Mouse (Mus musculus) hindbrain, embryonic 15.5 days (tissue): ENCODE measurements around the gene Ggt5. TPM values are rescaled to one million over a fixed set of nuclear protein-coding genes. Genes with fewer than 3 reads are reported as not detected.
"Not testable (repeated sequence)": the region's sequence is repeated elsewhere in the genome, so short reads cannot be mapped to it uniquely, and the experiment has no call there.

Experiments used
- ATAC-seq: fragments of 200-750 bp; cut with Nextera tagmentation; 2 replicates; pipeline ENCODE4 v1.8.0; 2017; ENCODE audit warnings: low read depth, moderate number of reproducible peaks, moderate TSS enrichment; ENCODE audit not compliant: low FRiP score
- H3K27ac ChIP-seq: fragments of 300-500 bp; sonication (generic); replicated peaks from 2 replicates; pipeline ENCODE4 v1.5.1; 2015; ENCODE audit warnings: mild to moderate bottlenecking, inconsistent platforms
- H3K27me3 ChIP-seq: fragments of 300-500 bp; sonication (generic); 2 replicates; pipeline ENCODE4 v1.6.1; 2015; ENCODE audit warnings: control low read depth, inconsistent platforms
- H3K36me3 ChIP-seq: fragments of 300-500 bp; sonication (generic); 2 replicates; pipeline ENCODE4 v1.6.1; 2015; ENCODE audit warnings: control low read depth, inconsistent platforms
- H3K4me1 ChIP-seq: fragments of 300-500 bp; sonication (generic); replicated peaks from 2 replicates; pipeline ENCODE4 v1.6.1; 2015; ENCODE audit warnings: control low read depth, inconsistent platforms
- H3K4me2 ChIP-seq: fragments of 300-500 bp; sonication (generic); 2 replicates; pipeline ENCODE4 v1.6.1; 2015; ENCODE audit warnings: moderate library complexity, mild to moderate bottlenecking, inconsistent platforms
- H3K4me3 ChIP-seq: fragments of 300-500 bp; sonication (generic); 2 replicates; pipeline ENCODE4 v1.5.1; 2015; ENCODE audit warnings: mild to moderate bottlenecking, inconsistent platforms
- H3K9ac ChIP-seq: fragments of 300-500 bp; sonication (generic); 2 replicates; pipeline ENCODE4 v1.6.1; 2015; ENCODE audit warnings: inconsistent platforms
- H3K9me3 ChIP-seq: fragments of 300-500 bp; sonication (generic); 2 replicates; pipeline ENCODE4 v1.6.1; 2016; ENCODE audit warnings: control low read depth, inconsistent platforms
- WGBS: fragments of 180-500 bp; shearing (Covaris S2); methylation state at CpG from one replicate; pipeline ENCODE4 v1.1.7; 2015; 5-methylcytosine and 5-hydroxymethylcytosine counted together
- polyA plus RNA-seq: library from polyadenylated mRNA; unstranded; fragments of >200 nt; fragmentation: Nextera tagmentation; extraction: Ambion mirVana; gene quantifications from 2 replicates; pipeline ENCODE4 v1.2.1, GENCODE M21; 2015

The Ggt5 gene
- polyA plus RNA-seq, 1 experiment from 2014 or later = 4.5 TPM

DNA sequence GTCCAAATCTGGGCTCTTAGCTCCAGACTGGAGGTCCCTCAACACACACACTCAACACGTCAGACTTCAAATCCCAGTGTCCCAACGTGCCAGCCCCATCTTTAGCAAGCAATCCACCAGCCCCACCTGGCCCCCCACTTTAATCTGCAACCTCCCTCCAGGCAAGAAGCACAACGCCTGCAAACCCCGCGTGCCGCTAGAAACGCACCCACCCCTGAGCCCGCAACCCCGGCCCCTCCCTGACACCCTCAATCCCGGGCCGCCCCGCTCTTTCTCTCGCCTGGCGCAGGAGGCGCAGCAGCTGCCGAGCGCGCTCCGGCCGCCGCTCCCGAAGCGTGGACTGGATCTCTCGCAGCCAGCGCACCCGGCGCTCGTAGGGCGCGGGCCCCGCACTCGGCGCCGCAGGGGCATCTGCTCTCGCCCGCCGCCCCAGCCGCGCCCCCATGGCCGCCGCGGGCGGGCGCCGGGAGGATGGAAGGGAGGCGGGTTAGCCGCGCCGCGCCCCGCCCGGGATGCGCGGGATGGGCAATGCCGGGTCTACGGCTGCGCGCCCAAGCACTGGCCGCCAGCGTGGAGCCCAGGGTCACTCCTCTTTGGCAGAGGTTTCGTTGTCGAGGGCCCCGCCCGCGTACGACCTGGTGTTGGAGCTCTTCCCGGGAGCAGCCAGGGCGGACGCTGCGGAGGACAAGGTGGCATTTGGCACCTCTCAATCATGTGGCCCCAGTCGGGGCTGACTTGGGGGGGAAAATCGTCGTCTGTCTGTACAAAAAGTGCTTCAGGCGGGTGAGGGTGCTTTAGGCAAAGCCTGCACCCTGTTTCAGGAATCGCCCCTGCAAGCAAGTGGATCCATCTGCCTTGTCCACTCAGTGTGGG, 29.2 kb upstream of the Ggt5 start, which contains the start of gene Lrrc75b:
Gene Lrrc75b (minus strand): TSS at position 655 of the 873 bp plus-strand sequence.
- peak; percentile 40 for ATAC-seq
- H3K27me3 ChIP-seq = no peaks in the 10 kb centered on the region
- peaks cover 54% of the 10 kb centered on the region for H3K4me1 ChIP-seq
- peak within 1 kb of the TSS; percentile 97 for H3K27ac ChIP-seq
- peaks cover 18% of the 10 kb centered on the region for H3K36me3 ChIP-seq
- WGBS = under 1% methylated on average over 75 of the region's 75 CpGs
- H3K4me2 ChIP-seq = peak within 1 kb of the TSS; percentile 82
- H3K9me3 ChIP-seq = no peaks in the 10 kb centered on the region
- H3K4me3 ChIP-seq = peak within 1 kb of the TSS; percentile 60
- H3K9ac ChIP-seq = peak within 1 kb of the TSS; percentile 75

DNA sequence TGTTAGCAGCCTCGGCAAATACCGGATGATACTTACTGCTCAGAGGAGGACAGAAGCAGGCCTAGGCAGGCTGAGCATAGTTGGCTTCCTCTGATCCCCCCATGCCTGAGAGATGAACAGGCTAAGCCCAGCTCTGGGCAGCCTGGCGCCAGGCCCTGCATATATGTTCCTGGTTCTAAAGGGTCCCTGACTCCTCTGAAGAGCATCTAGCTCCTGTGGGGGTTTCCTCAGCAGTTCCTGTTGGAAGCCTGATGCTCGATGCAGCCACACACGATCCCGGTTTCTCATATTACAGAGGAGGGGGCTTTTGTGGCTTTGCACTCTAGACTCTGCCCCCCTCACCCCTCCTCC, 28.6 kb upstream of the Ggt5 start:
- peak; percentile 40 for ATAC-seq
- peak overlapping the region; percentile 82 for H3K4me2 ChIP-seq
- 9% methylated on average over 6 of the region's 6 CpGs for WGBS
- peak overlapping the region; percentile 75 for H3K9ac ChIP-seq
- H3K27me3 ChIP-seq = no peaks in the 10 kb centered on the region
- peak overlapping the region; percentile 97 for H3K27ac ChIP-seq
- peaks cover 53% of the 10 kb centered on the region for H3K4me1 ChIP-seq
- H3K9me3 ChIP-seq = no peaks in the 10 kb centered on the region
- H3K4me3 ChIP-seq = peak overlapping the region; percentile 60
- peaks cover 12% of the 10 kb centered on the region; the same call in 1 of the 2 replicates for H3K36me3 ChIP-seq

DNA sequence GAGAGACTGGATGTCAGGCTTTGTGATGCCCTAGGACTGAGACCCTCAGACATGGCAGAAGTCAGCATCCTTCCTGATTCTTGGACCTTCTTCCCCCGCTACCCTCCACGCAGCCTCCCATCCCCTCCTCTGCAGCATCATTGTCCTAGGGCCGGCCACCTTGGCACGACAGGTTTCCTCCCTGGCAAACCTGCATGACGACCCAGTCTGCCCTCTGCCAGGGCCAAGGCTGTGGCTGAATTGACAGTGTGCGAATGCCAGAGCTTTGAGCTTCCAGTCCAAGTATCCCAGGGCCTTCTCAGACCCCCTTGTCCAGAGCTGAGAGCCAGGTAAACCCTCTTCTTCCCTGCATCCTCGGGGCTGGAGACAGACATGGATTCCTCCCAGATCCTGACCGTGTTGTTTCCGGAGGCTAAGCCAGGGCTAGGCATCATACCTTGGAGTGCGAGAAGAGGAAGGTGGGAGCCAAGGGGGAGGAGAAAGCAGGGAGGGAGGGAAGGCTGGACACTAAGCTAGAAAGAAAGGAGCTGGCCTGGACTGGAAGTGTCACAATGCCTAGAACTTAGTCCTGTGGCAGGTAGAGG, 28.0 kb upstream of the Ggt5 start, which contains the start of gene Ggt1:
Gene Ggt1 (plus strand): TSS at position 534 of the 584 bp plus-strand sequence.
- no peak for ATAC-seq
- no peaks in the 10 kb centered on the region for H3K9me3 ChIP-seq
- H3K4me2 ChIP-seq = peak within 1 kb of the TSS; percentile 82
- peaks cover 7% of the 10 kb centered on the region; the same call in 1 of the 2 replicates for H3K36me3 ChIP-seq
- peak within 1 kb of the TSS; percentile 75 for H3K9ac ChIP-seq
- peak within 1 kb of the TSS; percentile 60 for H3K4me3 ChIP-seq
- 51% methylated on average over 10 of the region's 10 CpGs for WGBS
- peak within 1 kb of the TSS; percentile 97 for H3K27ac ChIP-seq
- H3K4me1 ChIP-seq = peaks cover 47% of the 10 kb centered on the region
- no peaks in the 10 kb centered on the region for H3K27me3 ChIP-seq

- no peaks in the 10 kb centered on the region for H3K36me3 ChIP-seq
- no peak overlapping the region for H3K4me2 ChIP-seq
- H3K27me3 ChIP-seq = no peaks in the 10 kb centered on the region
- no peaks in the 10 kb centered on the region for H3K9me3 ChIP-seq
- H3K9ac ChIP-seq = no peak overlapping the region
- no peak for ATAC-seq
- H3K27ac ChIP-seq = no peak overlapping the region
- no peak overlapping the region for H3K4me3 ChIP-seq
- peaks cover 32% of the 10 kb centered on the region for H3K4me1 ChIP-seq
- 85% methylated on average over 8 of the region's 8 CpGs for WGBS
Measured at GRCm38 (mm10) chr10:75562596-75562995, 26.5 kb upstream of the Ggt5 start.

- Histone ChIP-seq H3K9ac (no peak overlapping the region), H3K4me3 (no peak overlapping the region), H3K27ac (no peak overlapping the region), H3K27me3 (no peaks in the 10 kb centered on the region), H3K4me2 (no peak overlapping the region), H3K9me3 (no peaks in the 10 kb centered on the region), H3K4me1 (peaks cover 14% of the 10 kb centered on the region), H3K36me3 (no peaks in the 10 kb centered on the region)
- ATAC-seq = no peak
- WGBS = 85% methylated on average over 12 of the region's 12 CpGs
Measured at GRCm38 (mm10) chr10:75564687-75565265, 24.4 kb upstream of the Ggt5 start.

DNA sequence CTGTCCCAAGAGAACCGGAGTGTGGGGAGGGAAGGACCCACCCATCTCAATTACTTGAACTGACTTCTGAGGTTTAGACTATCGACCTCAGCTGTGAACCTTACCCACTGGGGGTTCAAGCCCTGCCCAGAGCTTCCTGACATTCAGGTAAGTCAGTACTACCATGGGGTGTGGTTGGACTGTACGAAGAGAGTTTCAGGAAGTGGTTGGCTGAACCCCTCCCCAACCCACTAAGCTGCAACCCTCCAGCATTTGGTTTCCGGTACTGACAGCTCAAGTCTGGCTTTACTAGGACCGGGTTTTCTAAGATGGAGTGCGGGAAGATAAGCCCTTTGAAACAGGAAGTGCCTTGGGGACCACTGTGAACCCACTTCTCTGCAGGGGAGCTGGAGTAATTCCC, 23.7 kb upstream of the Ggt5 start:
- no peak for ATAC-seq
- Histone ChIP-seq H3K4me3 (no peak overlapping the region), H3K27ac (no peak overlapping the region), H3K4me2 (no peak overlapping the region), H3K4me1 (peaks cover 10% of the 10 kb centered on the region), H3K36me3 (no peaks in the 10 kb centered on the region), H3K9me3 (no peaks in the 10 kb centered on the region), H3K27me3 (no peaks in the 10 kb centered on the region), H3K9ac (no peak overlapping the region)
- WGBS = 78% methylated on average over 6 of the region's 6 CpGs

DNA sequence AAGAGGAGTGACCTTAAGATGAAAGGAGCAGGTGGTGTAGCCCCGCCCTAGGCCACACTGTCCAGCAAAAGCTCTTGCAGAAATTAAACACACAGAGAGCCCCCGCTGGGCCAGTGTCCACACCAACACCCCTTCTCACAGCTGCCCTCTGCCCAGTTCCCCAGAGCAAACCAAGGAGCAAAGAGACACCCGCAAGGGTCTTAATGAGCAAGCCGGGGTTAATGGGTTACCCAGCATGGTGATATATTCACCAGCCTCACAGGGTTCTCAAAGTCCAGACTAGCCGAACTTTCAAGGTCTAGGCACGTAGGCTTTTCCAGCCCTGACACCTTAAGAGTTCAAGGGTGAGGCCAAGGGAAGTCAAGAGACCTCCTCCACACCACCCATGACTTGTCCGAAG, 23.2 kb upstream of the Ggt5 start:
- no peak overlapping the region for H3K9ac ChIP-seq
- H3K27me3 ChIP-seq = no peaks in the 10 kb centered on the region
- no peak overlapping the region for H3K4me2 ChIP-seq
- 68% methylated on average over 7 of the region's 7 CpGs for WGBS
- no peak overlapping the region for H3K27ac ChIP-seq
- H3K4me1 ChIP-seq = peaks cover 5% of the 10 kb centered on the region
- no peaks in the 10 kb centered on the region for H3K9me3 ChIP-seq
- no peak overlapping the region for H3K4me3 ChIP-seq
- no peak for ATAC-seq
- H3K36me3 ChIP-seq = no peaks in the 10 kb centered on the region

- Histone ChIP-seq H3K4me2 (no peak overlapping the region), H3K4me3 (no peak overlapping the region), H3K4me1 (peaks cover 1% of the 10 kb centered on the region), H3K27ac (no peak overlapping the region), H3K36me3 (no peaks in the 10 kb centered on the region), H3K27me3 (no peaks in the 10 kb centered on the region), H3K9ac (no peak overlapping the region), H3K9me3 (no peaks in the 10 kb centered on the region)
- ATAC-seq = no peak
- WGBS = 82% methylated on average over 5 of the region's 5 CpGs
Measured at GRCm38 (mm10) chr10:75566321-75566720, 22.8 kb upstream of the Ggt5 start.

DNA sequence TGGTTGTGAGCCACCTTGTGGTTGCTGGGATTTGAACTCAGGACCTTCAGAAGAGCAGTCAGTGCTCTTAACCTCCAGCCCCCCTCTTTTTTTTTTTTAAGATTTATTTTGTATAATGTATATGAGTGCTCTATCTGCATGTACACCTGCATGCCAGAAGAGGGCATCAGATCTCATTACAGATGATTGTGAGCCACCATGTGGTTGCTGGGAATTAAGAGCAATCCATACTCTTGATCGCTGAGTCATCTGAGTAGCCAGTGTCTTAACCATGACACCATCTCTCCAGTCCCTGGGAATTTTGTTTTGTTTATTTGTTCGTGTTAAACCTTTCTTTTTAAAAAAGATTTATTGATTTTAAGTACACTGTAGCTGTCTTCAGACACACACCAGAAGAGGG, 22.4 kb upstream of the Ggt5 start:
- H3K27me3 ChIP-seq, H3K4me2 ChIP-seq, H3K36me3 ChIP-seq, H3K4me3 ChIP-seq, H3K9ac ChIP-seq, H3K9me3 ChIP-seq, H3K27ac ChIP-seq, H3K4me1 ChIP-seq, ATAC-seq: not testable (repeated sequence)
- 81% methylated on average over 2 of the region's 2 CpGs for WGBS

DNA sequence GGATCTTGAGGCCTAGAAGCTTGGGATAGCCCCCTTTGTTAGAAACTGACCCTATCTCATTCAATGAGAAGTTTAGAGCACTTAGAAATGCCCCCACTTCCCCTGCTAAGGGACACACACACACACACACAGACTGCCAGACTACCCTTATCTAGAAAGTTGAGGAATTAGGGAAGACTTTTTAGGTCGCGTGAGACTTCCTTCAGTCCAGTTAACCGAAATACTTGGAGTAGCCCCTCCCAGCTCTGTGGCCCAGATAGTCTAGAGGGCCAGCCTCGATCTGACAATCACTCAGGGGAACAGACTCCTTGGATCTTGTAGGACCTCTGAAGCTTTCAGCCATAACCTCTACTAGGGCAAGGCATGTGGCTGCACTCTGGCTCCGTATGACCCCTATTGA, 21.1 kb upstream of the Ggt5 start:
- H3K4me2 ChIP-seq = no peak overlapping the region
- no peaks in the 10 kb centered on the region for H3K27me3 ChIP-seq
- WGBS = 38% methylated on average over 5 of the region's 5 CpGs
- H3K9me3 ChIP-seq = no peaks in the 10 kb centered on the region
- no peak overlapping the region for H3K27ac ChIP-seq
- H3K36me3 ChIP-seq = no peaks in the 10 kb centered on the region
- no peak overlapping the region for H3K4me3 ChIP-seq
- no peaks in the 10 kb centered on the region for H3K4me1 ChIP-seq
- ATAC-seq = no peak
- H3K9ac ChIP-seq = no peak overlapping the region

- no peaks in the 10 kb centered on the region for H3K9me3 ChIP-seq
- no peak overlapping the region for H3K27ac ChIP-seq
- H3K9ac ChIP-seq = no peak overlapping the region
- no peaks in the 10 kb centered on the region for H3K27me3 ChIP-seq
- H3K4me1 ChIP-seq = no peaks in the 10 kb centered on the region
- no peak overlapping the region for H3K4me3 ChIP-seq
- WGBS = 11% methylated on average over 11 of the region's 11 CpGs
- no peak overlapping the region for H3K4me2 ChIP-seq
- no peaks in the 10 kb centered on the region for H3K36me3 ChIP-seq
- ATAC-seq = no peak
Measured at GRCm38 (mm10) chr10:75568441-75568840, 20.7 kb upstream of the Ggt5 start.

DNA sequence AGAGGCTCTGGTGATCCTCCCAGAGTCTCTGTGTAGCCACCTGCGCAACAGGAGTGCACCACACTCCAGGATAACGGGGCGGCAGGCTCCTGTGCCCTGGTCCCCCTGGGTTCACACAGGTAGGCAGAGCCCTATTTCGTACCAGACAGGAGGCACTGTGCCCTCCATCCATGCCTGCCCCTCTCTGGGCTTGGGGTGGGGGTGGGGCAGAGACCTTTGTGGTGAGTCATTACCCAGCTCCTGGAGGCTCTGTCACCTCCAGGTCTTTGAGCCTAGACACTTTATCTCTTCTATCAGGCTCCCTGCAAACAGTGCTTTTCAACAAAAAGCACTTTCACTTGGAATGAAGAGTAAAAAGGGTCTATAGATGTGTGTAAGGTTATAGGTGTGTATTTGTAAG, 20.3 kb upstream of the Ggt5 start:
- Histone ChIP-seq H3K4me3 (no peak overlapping the region), H3K36me3 (no peaks in the 10 kb centered on the region), H3K9ac (no peak overlapping the region), H3K4me1 (no peaks in the 10 kb centered on the region), H3K27ac (no peak overlapping the region), H3K27me3 (no peaks in the 10 kb centered on the region), H3K4me2 (no peak overlapping the region), H3K9me3 (no peaks in the 10 kb centered on the region)
- 12% methylated on average over 4 of the region's 4 CpGs for WGBS
- ATAC-seq = no peak
